Mouse (Mus musculus): ENCODE data around the gene Adcy9. TPM values are rescaled to one million over a fixed set of nuclear protein-coding genes. Genes with fewer than 3 reads are reported as not detected.

Gene Adcy9
- total and polyA plus RNA-seq, 2 experiments from 2014 or later: 4.1 to 31.6 TPM

- no peak overlapping the region for H3K4me2 ChIP-seq (ENCODE audit: low read depth, low read length, poor library complexity, severe bottlenecking)
- ATAC-seq (ENCODE audit: low FRiP score) (no peak), DNase-seq (ENCODE audit: low spot score) (no peak)
- H3K27me3 ChIP-seq (ENCODE audit: insufficient read depth, low read length): no peaks in the 10 kb centered on the region
- H3K9me3 ChIP-seq (ENCODE audit: low read length): no peaks in the 10 kb centered on the region
- H3K4me1 ChIP-seq (ENCODE audit: insufficient read depth, low read length): 0 out of 2 replicates have a peak, but pooled peaks cover 7% of the 10 kb centered on the region
- WGBS: 81% methylated on average over 3 of the region's 3 CpGs
- no peak overlapping the region for H3K27ac ChIP-seq (ENCODE audit: low read depth, low read length)
- H3K9ac ChIP-seq (replicated peaks; ENCODE audit: low read length, poor library complexity, severe bottlenecking): no peak overlapping the region
- H3K36me3 ChIP-seq (ENCODE audit: insufficient read depth, low read length): no peaks in the 10 kb centered on the region
- no peak overlapping the region for H3K4me3 ChIP-seq (ENCODE audit: low read depth, low read length)
- TF ChIP-seq CTCF (IDR thresholded peaks at IDR 0.05): no peak
Measured at GRCm38 (mm10) chr16:4320856-4321255, 99.4 kb downstream of the Adcy9 start.

DNA sequence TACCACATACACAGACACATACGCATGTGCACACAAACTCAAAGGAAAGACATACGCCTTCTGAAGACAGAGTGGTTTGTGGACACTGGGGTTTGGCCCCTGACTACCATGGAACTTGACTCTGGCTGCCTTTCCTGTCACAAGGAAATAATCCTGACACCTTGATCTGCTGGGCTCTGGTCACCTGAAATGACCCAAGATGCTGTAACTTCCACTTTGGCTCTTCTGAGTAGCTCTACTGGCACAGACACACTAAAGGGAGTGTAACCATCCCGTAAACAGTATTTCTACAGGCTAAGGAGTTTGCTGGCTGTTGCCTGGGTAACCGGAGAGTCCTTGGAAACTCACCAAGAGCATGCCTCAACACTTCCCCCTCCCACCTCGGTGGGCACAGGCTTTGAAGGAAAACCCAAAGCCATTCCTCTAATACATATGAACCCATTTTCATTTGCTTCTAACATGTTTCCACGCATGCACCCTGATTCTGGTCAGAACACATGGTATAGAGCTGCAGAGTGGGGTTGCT lies 102.2 kb downstream of the Adcy9 start:
- 63% methylated on average over 6 of the region's 6 CpGs for WGBS
- 0 out of 2 replicates have a peak, but pooled peaks cover 7% of the 10 kb centered on the region for H3K4me1 ChIP-seq (ENCODE audit: insufficient read depth, low read length)
- no peaks in the 10 kb centered on the region for H3K36me3 ChIP-seq (ENCODE audit: insufficient read depth, low read length)
- DNase-seq (ENCODE audit: low spot score) (peak; percentile 65), ATAC-seq (ENCODE audit: low FRiP score) (0 out of 2 replicates have a peak, but pooled peaks have one; percentile 49)
- no peak for TF ChIP-seq CTCF (IDR thresholded peaks at IDR 0.05)
- no peaks in the 10 kb centered on the region for H3K27me3 ChIP-seq (ENCODE audit: insufficient read depth, low read length)
- H3K9ac ChIP-seq (replicated peaks; ENCODE audit: low read length, poor library complexity, severe bottlenecking): no peak overlapping the region
- no peak overlapping the region for H3K4me3 ChIP-seq (ENCODE audit: low read depth, low read length)
- no peak overlapping the region for H3K27ac ChIP-seq (ENCODE audit: low read depth, low read length)
- H3K4me2 ChIP-seq (ENCODE audit: low read depth, low read length, poor library complexity, severe bottlenecking): no peak overlapping the region
- H3K9me3 ChIP-seq (ENCODE audit: low read length): no peaks in the 10 kb centered on the region

GRCm38 (mm10) chr16:4316094-4316474 lies 104.2 kb downstream of the Adcy9 start:
- H3K4me2 ChIP-seq (ENCODE audit: low read depth, low read length, poor library complexity, severe bottlenecking): no peak overlapping the region
- DNase-seq (ENCODE audit: low spot score): peak; percentile 90
- H3K4me1 ChIP-seq (ENCODE audit: insufficient read depth, low read length): 0 out of 2 replicates have a peak, but pooled peaks cover 7% of the 10 kb centered on the region
- peak; percentile 54 for ATAC-seq (ENCODE audit: low FRiP score)
- no peaks in the 10 kb centered on the region for H3K36me3 ChIP-seq (ENCODE audit: insufficient read depth, low read length)
- TF ChIP-seq CTCF (IDR thresholded peaks at IDR 0.05): peak; percentile 99
- no peak overlapping the region for H3K27ac ChIP-seq (ENCODE audit: low read depth, low read length)
- WGBS: 36% methylated on average over 3 of the region's 3 CpGs
- H3K9ac ChIP-seq (replicated peaks; ENCODE audit: low read length, poor library complexity, severe bottlenecking): no peak overlapping the region
- no peaks in the 10 kb centered on the region for H3K27me3 ChIP-seq (ENCODE audit: insufficient read depth, low read length)
- H3K4me3 ChIP-seq (ENCODE audit: low read depth, low read length): no peak overlapping the region
- H3K9me3 ChIP-seq (ENCODE audit: low read length): no peaks in the 10 kb centered on the region

- no peaks in the 10 kb centered on the region for H3K27me3 ChIP-seq (ENCODE audit: insufficient read depth, low read length)
- no peaks in the 10 kb centered on the region for H3K36me3 ChIP-seq (ENCODE audit: insufficient read depth, low read length)
- 0 out of 2 replicates have a peak, but pooled peaks cover 7% of the 10 kb centered on the region for H3K4me1 ChIP-seq (ENCODE audit: insufficient read depth, low read length)
- H3K9me3 ChIP-seq (ENCODE audit: low read length): no peaks in the 10 kb centered on the region
- H3K4me2 ChIP-seq (ENCODE audit: low read depth, low read length, poor library complexity, severe bottlenecking): no peak overlapping the region
- no peak overlapping the region for H3K9ac ChIP-seq (replicated peaks; ENCODE audit: low read length, poor library complexity, severe bottlenecking)
- TF ChIP-seq CTCF (IDR thresholded peaks at IDR 0.05): no peak
- no peak overlapping the region for H3K4me3 ChIP-seq (ENCODE audit: low read depth, low read length)
- no peak overlapping the region for H3K27ac ChIP-seq (ENCODE audit: low read depth, low read length)
- ATAC-seq (ENCODE audit: low FRiP score): no peak
- no peak for DNase-seq (ENCODE audit: low spot score)
- 78% methylated on average over 2 of the region's 2 CpGs for WGBS
Measured at GRCm38 (mm10) chr16:4315352-4316093, 104.8 kb downstream of the Adcy9 start.

GRCm38 (mm10) chr16:4314891-4315290 lies 105.4 kb downstream of the Adcy9 start:
- Histone ChIP-seq H3K9me3 (ENCODE audit: low read length) (no peaks in the 10 kb centered on the region), H3K4me1 (ENCODE audit: insufficient read depth, low read length) (0 out of 2 replicates have a peak, but pooled peaks cover 7% of the 10 kb centered on the region), H3K4me2 (ENCODE audit: low read depth, low read length, poor library complexity, severe bottlenecking) (no peak overlapping the region), H3K4me3 (ENCODE audit: low read depth, low read length) (no peak overlapping the region), H3K36me3 (ENCODE audit: insufficient read depth, low read length) (no peaks in the 10 kb centered on the region), H3K9ac (replicated peaks; ENCODE audit: low read length, poor library complexity, severe bottlenecking) (no peak overlapping the region), H3K27me3 (ENCODE audit: insufficient read depth, low read length) (no peaks in the 10 kb centered on the region), H3K27ac (ENCODE audit: low read depth, low read length) (no peak overlapping the region)
- 86% methylated on average over 4 of the region's 4 CpGs for WGBS
- TF ChIP-seq CTCF (IDR thresholded peaks at IDR 0.05): no peak
- DNase-seq (ENCODE audit: low spot score) (no peak), ATAC-seq (ENCODE audit: low FRiP score) (no peak)

DNA sequence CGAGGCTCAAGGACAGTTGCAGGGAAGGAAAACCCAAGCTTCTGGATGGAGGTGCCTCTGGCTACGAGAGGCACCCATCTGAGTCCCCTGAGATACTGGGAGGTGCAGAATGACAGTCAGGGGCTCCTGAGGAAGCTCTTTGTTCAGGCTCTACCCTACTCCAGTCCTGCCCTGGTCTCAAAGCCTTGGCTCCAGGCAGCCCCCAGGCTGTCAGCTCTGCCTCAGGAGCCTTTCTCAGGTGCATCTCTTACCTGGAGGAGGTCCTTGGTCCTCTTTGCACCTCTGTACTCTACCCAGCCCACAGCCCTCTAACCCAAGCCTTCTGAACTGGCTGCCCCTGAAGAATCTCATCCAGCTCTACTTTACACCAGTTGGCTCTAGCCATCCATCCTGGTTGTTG lies 108.3 kb downstream of the Adcy9 start:
- H3K27ac ChIP-seq (ENCODE audit: low read depth, low read length): no peak overlapping the region
- 0 out of 2 replicates have a peak, but pooled peaks cover 2% of the 10 kb centered on the region for H3K36me3 ChIP-seq (ENCODE audit: insufficient read depth, low read length)
- TF ChIP-seq CTCF (IDR thresholded peaks at IDR 0.05): no peak
- H3K27me3 ChIP-seq (ENCODE audit: insufficient read depth, low read length): no peaks in the 10 kb centered on the region
- H3K4me1 ChIP-seq (ENCODE audit: insufficient read depth, low read length): no peaks in the 10 kb centered on the region
- no peaks in the 10 kb centered on the region for H3K9me3 ChIP-seq (ENCODE audit: low read length)
- no peak for ATAC-seq (ENCODE audit: low FRiP score)
- no peak overlapping the region for H3K9ac ChIP-seq (replicated peaks; ENCODE audit: low read length, poor library complexity, severe bottlenecking)
- no peak overlapping the region for H3K4me2 ChIP-seq (ENCODE audit: low read depth, low read length, poor library complexity, severe bottlenecking)
- no peak overlapping the region for H3K4me3 ChIP-seq (ENCODE audit: low read depth, low read length)
- no peak for DNase-seq (ENCODE audit: low spot score)
- 59% methylated on average over 2 of the region's 2 CpGs for WGBS

All from midbrain, postnatal 0 days (tissue).